Mouse (Mus musculus): ENCODE data around the gene Izumo2.
A peak's percentile ranks its signal among the peaks of the same experiment; 100 is the strongest.

The Izumo2 gene

DNA sequence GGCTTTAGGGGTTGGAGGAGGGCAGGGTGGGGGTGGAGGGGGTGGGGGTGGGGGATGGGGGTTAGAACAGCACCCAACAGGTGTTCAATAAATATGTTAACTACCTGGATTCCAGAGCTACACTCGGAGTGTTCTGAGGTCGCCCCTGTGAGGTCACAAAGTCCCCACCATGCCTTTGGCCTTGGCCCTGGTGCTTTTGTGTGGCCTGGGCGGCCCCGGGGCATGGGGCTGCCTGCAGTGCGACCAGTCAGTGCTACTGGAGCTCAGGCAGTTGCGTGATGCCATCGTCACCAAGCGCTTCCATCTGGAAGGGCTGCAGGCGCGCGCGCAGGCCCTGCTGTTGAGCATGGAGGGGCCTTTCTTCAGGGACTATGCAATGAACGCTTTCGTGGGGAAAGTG, at the start of gene Izumo2:
Gene Izumo2, plus strand, starts transcription at position 169 of the 400 bp plus-strand sequence.
- DNase-seq (ENCODE audit: low spot score): no peak

DNA sequence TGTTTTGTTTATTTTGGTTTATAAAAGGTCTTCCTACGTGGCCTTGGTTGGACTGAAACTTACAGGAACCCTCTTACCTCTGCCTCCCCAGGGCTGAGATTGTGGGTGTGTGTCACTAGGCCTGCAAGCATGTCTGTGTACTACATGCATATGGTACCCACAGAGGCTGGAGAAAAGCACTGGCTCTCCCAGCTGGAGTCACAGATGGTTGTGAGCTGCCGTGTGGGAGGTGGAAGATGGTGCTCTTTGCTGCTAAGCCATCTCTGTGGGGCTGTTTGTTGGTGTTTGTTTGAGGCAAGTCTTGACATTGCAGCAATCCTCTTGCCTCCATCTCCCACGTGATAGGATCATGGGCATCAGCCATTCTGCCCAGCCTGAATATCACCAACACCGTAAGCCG, 47.3 kb upstream of the Izumo2 start:
- DNase-seq (ENCODE audit: low spot score): no peak

DNA sequence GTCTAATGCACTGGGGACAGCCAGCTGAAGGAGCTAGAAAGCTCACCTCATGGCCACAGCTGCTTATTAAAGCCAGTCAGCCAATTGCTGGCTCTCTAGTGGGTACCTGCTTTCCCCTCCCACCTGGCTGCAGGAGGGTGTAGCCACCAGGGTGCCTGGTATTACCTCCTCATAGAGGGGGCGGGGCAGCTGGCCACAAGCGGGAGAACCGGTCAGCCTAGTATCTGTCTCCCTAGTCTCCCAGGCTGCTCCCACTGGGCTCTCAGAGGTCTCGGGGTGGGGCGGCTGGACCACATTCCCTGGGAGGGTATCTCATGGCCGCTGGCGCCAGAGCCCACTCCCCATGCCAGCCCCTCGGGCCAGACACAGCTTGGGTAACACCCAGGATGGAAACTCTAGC, 46.4 kb upstream of the Izumo2 start:
- peak; percentile 91 for DNase-seq (ENCODE audit: low spot score)

DNA sequence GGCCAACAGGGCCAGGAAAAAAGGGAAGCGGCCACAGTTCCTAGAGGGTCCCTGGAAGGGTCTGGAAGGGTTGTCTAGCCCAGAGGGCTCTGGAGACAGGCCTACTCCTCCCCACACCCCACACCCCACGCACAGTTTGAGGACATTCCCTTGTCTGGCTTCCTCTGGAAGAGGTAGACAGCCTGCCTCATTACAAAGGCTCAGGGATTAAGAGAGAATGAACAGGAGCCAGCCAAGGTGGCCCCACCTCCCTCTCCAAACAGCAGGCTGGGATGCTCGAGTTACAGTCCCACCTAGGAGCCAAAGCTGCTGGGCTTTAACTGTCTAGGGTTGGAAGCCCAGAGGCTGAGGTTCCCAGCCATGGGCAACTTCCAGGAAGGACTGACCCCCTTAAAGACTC, 46.0 kb upstream of the Izumo2 start:
- no peak for DNase-seq (ENCODE audit: low spot score)

DNA sequence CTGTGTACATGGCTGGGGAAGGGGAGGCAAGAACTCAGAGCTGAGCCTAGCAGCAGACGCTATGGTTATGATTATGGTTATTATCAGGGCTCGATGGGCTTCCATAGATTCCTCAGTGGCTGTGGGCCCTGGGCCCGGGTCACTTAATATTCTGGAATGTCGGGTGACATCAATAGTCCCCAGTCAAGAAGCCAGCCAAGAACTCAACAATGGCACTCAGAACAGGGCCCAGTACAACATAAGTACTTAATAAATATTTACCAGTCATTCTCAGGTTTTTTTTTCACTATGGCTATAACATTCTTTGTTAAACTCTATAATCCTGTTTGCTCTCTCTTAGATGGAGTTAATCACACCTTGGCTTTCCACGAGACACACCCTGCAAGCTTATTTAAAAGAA, 45.0 kb upstream of the Izumo2 start:
- DNase-seq (ENCODE audit: low spot score): peak; percentile 81

DNA sequence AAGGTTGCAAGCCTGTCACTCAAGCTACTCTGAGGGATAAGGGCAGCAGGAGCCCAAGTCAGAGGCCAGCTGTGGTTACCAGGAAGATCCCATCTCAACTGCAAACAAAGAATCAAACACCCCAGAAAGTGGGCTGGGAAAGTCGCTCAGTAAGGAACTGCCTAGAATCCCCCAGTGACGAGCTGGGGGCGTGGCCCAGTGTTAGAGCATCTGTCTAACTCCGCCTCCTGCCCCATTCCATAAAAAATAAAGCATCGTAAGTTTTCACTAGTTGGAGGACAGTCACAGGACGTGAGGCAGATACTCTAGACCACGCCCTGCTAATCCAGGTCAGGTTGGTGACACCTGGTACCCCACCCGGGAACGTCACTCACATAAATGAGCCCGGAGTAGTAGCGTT, 43.8 kb upstream of the Izumo2 start:
- DNase-seq (ENCODE audit: low spot score): no peak

DNA sequence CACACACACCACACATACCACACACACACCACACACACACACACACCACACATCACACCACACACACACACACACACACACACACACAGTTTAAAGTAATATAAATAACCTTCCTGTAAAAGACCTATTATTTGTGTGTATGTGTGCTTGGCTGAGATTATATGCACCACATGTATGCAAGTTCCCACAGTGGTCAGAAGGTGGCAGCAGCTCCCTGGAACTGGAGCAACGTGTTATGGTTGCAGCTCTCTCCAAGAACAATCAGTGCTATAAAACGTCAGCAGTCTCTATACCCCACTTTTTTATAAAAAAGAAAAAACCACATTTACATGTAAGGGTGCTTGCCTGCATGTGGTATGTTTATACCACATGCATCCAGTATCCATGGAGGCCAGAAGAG, 42.1 kb upstream of the Izumo2 start:
- no peak for DNase-seq (ENCODE audit: low spot score)

DNA sequence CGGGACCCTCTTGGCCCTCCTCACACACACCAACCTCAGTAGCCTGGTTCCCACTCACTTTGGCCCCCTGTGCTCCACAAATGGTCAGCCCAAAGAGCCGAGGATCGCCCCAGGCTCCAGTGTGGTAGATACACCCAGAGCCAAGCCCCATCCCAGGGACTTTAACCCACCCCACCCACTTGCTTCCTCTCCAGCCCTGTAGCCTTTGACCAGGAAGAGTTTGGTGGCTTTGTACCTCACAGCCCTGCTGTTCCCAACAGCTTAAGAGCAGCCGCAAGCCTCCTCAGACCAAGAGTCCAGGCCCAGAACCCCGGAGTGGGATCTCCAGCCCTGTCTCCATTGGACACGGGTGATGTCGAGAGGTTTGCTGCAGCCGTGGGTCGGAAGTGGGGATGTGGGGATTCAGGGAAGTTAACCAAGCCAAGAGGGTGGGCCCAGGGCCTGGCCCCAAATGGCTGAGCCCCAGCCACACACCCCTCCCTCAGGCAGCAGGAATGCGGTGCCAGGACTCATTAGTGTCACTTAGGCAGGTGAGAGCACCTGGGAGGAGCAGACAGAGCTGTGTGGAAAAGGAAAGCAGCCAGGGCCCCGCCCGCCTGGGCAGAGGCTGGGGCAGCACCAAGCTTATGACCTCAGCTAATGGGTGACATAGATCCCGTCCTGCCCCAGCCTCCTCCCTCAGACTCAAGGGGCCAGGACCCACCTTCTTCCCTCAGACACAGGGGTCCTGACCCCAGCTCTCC, 40.4 kb upstream of the Izumo2 start:
- DNase-seq (ENCODE audit: low spot score): peak; percentile 84

DNA sequence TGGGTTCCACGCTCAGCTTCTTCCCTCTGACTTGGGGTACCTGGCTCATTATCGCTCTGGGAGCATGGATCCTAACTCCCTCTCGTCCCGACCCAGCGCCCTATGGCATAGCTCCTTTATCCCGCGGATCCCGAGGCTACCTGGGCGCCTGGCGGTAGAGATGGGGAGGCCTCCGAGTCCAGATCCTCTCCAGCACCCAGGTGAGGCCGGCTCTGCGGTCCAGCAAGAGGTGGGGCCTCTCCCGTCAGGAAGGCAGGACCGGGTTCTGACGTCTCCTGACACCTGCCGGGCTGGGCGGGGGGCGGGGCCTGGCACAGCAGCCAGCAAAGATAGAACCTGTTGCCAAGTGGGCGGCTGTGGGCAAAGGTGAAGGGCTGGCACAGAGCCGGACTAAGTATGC, 39.4 kb upstream of the Izumo2 start:
- peak; percentile 82 for DNase-seq (ENCODE audit: low spot score)

DNA sequence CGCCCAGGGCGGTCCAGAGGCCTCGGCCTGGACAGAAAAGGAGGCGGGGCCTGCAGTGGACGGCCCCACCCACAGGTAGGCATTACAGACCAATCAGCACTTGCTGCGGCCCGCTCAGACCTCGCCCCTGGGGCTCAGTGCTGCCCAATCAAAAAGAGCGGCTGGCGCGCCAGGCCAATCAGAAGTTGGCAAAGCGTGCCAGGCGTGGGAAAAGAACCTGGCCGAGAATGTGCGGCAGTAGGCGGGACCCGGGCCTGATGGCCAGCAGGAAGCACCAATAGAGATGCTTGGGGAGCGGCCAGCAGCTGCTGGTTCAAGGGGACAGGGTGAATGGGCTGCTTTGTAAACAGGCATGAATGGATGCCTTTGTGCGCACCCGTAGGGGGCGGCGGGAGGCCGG, 37.7 kb upstream of the Izumo2 start, which contains the start of gene Myh14:
Gene Myh14, minus strand, starts transcription at position 41 of the 400 bp plus-strand sequence.
- DNase-seq (ENCODE audit: low spot score): peak; percentile 93

DNA sequence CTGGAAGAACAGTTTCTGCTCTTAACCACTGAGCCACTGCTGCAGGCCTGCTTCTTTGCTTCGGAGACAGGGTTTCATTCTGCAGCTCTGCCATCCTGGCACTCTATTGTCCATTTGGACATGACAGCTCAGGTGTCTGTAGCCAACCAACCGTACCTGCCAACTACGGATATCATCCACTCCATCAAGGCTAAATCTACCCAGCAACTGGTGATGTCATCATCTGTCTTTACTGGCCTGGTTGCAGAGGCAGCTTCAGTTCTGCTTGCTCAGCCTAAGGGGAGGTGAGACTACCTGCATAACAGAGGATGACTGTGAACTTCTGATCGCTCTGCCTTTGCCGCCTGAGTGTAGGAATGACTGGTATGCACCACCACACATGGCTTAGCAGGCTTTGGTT, 36.3 kb upstream of the Izumo2 start:
- no peak for DNase-seq (ENCODE audit: low spot score)

DNA sequence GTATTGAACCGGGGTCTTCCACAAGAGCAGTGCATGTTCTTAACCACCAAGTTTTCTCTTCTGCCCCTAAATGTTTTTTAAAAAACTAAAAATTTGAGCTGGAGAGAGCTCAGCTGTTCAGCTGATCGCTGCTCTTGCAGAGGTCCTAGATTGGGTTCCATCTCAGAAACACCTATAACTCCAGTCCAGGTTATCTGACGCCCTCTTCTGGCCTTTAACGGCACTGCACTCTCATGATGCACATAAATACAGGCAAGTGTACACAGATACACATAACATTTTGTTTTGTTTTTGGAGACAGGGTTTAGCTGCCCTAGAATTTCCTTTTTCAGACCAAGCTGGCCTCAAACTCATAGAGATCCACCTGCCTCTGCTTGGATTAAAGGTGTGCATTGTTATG, 34.0 kb upstream of the Izumo2 start:
- no peak for DNase-seq (ENCODE audit: low spot score)

DNA sequence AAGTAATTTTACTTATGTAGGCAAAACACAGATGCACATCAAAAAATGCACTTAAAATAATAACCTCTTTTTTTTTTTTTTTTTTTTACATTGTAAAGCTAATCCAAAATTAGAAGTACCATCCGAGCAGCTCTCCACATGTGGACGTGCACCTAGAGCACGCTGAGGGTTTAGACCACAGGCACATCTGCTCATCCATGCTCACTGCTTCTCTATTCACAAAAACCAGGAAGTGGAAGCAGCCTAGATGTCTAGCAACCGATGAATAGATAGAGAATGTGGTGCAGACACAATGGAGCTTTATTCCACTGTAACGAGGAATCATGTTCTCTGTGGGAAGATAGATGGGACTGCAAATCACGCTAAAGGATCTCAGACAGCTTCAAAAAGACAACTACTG, 33.4 kb upstream of the Izumo2 start:
- DNase-seq (ENCODE audit: low spot score): no peak

DNA sequence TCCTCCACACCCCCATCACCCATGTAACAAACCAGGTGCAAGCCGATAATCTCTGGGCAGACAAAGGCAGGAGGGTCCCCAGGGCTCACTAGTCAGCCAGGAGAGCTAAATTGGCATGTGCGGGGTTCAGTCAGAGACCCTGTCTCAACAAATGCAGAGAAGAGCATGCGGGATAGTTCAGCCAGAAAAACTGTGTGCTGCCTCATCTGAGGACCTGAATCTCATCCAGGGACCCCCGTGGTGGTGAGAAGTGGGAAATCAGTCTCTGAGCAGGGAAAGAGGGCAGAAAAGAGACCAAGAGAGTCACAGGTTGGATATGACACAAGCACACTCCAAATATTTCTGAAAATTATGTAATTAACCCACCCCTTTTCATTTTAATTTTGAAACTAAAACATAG, 32.4 kb upstream of the Izumo2 start:
- no peak for DNase-seq (ENCODE audit: low spot score)

DNA sequence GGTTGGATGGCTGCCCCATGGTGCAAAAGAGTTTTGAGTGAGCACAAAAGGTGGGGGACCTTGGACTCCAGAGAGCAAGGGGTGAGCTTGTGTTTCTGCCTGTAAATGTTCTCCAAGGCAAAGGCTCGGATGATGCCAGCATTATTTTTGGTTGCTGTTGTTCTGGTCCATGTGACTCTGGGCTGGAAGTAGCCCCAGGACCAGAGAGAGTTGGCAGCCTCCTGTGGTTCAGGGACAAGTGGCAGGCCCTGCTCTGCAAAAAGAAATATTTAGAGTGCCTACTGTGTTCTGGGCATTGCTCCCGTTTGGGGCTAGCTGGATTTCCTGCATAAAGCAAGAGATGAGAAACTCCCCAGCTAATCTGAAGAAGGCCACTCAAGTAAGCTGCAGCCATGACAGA, 31.9 kb upstream of the Izumo2 start:
- DNase-seq (ENCODE audit: low spot score): peak; percentile 59

DNA sequence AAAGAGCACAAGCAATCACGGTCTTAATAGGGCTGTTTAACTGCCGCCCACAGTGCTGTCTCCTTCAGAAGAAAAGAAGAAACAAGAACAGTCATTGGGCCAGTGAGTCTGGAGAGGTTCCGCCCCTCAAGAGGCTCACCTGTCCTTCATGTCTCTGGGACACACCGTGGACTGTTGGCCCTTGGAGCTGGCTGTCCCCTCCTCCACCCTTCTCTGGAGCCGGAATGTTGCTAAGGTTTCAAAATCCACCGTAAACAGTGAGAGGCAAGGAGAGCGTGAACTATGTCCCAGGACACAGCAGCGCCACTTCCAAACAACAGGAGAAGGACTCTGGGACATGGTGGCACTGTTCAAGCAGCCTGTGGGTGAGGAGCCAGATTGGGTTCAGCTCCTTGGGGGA, 24.9 kb upstream of the Izumo2 start:
- peak; percentile 91 for DNase-seq (ENCODE audit: low spot score)

DNA sequence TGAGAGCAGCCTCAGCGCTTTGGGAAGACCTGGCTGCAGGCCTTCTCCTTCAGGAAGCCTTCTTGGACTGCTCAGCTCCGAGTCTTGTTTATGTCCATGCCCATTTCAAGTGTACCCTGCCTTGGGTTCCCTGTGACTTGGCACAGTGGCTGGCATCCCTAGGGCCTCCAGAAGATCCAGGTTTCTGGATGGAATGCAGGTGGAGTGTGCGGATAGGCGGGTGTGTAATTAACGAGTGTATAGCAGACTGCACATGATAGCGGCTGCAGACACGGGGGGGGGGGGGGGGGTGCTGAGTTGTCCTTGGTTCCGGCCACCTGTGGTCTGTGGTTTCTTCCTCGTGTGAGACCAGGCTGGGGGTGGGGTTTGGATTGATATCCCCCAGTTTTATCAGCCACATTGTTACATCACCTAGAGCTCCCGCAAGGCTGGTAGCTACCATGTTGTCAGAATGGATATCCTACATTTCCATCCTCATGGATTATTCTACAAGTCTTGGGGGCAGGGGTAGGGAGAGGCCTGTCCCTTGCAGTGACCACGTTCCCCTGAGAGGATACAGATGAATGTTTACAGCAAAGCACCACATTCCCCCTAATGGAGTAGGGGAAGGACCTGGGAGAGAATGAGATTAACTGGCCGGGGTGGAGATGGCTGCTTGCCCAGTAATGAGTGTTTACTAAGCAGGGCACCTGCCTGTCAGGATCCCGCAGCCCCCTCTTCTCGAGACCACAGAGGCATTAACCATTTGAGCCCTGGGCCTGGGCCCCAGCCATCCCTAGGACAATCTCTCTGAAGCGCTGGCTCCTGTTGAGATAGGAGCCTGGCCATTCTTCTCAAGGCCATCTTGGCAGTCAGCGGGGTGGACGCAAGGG, 22.8 kb upstream of the Izumo2 start:
- DNase-seq (ENCODE audit: low spot score): peak; percentile 85

DNA sequence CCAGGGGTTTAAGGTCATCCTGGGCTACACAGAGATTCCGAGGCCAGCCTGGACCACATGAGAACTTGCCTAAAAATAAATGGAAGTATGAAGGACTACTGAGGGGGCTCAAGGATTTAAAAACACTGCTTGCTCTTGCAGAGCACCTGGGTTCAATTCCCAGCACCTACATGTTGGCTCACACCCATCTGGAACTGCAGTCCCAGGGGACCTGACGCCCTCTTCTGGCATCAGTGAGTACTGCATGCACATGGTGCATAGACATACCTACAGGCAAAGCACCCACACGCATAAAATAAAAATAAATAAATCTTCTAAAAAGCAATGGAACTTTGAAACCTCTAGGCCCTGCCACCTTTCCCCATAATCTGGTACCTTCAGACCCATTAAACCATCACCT, 19.7 kb upstream of the Izumo2 start:
- DNase-seq (ENCODE audit: low spot score): no peak

DNA sequence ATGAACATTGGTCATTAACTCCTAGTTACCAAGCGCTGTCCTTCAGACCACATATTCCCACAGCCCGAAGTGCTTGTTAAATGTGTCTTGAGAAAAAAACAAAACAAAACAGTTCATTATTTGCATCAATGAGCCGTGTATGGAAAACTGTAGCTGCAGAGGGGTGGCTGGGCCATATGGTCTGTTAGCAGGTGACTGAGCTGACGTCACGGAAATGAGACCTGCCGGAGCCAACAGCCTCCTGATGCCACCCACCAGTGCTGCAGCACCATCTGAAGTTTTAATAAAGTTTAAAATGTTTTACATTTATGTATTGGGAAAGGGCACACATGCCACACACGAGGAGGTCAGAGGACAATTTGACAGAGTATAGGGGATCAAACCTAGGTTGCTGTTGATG, 19.2 kb upstream of the Izumo2 start:
- DNase-seq (ENCODE audit: low spot score): no peak

DNA sequence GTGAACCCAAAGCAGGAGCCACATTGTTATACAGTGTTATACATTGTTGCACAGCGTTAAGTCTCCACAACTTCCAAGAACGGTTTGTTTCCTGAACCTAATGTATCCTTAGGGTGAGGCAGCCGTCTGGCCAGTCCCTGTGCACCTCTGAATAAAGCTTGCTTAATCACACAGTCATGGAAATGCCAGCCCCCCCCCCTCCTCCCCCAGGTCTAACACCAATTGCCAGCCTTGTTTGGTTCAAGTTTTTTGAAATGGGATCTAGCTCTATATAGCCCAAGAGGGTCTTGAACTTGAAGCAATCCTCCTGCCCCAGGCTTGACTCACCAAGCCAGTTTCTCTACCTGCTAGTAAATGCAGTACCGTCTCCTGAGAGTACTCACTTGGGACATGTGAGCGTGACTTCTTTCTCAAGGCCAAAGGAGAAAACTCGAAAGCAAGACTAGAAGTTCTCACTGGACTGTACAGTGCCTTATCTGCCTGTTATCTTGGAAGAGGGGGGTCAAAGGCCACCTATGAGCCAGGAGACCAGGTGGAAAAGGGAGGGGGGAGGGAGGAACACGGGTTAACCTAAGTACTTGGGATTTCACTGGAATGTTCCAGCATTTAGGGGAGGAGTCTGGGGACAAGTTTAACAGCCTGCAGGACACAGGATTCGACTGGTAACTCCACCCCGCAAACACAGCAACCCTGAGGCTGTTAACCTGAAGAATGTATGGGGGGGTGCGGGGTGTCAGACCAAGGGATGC, 14.9 kb upstream of the Izumo2 start:
- DNase-seq (ENCODE audit: low spot score): peak; percentile 74

DNA sequence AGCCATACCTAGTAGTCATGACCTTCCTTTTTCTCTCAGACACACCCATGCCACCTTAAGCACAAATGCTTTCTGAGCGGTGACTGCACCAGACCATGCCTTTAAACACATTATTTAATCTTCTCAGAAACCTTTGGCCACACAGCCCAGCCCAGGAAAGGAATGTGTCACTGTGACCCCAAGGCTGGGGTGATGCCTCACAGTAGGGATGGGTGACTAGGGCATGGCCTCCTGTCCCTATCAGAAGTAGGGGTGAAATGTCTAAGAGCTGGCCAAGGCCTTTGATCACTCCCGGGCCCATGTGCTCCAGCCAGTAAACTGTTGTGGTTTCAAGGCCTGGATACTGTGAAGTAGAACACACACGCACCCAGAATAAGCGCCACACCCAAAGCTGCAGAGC, 13.3 kb upstream of the Izumo2 start:
- peak; percentile 38 for DNase-seq (ENCODE audit: low spot score)

DNA sequence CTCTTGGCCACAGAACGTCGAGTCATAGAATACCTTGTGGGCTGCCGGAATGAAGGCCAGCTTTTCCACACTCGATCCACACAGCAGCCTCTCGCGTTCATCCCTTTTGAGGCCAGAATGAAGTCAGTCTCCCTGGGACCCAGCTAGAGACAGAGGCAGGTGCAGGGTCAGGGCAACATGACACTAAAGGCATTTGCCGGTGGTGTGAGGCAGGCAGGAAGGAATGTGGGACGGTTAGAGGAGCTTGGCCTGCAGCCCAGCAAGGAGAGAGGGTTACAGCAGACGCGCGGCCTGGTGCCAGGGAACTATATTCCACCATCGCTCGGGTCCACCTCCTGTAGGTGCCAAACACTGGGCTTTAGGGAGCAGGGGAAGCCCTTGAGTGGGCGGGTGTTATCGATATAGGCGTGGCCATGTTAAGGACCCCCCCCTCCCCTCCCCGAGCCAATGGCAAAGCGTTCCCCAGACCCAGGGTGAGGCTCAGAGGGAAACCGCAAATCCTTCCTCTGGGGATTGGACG, 11.3 kb upstream of the Izumo2 start:
- DNase-seq (ENCODE audit: low spot score): peak; percentile 82

Measured in lung, postnatal 25 days (tissue).